Mouse (Mus musculus) gastrocnemius, postnatal 14 days (tissue): ENCODE results near the gene Csf3. TPM values are rescaled to one million over a fixed set of nuclear protein-coding genes. Genes with fewer than 3 reads are reported as not detected.

ENCODE experiments used
- DNase-seq: peaks from one replicate; pipeline ENCODE4 v3.0.0; 2021; ENCODE audit warnings: mixed read lengths
- intact Hi-C: fragments of 180-260 bp; cut with DNase I; formaldehyde crosslinking; loops from one replicate; pipeline ENCODE4 v1.15.1; 2025; ENCODE audit warnings: low total_unique reads
- total RNA-seq, 2 experiments: library from RNA; stranded (reverse); gene quantifications; 2 replicates each; pipeline ENCODE4 v1.2.3; 2021

Csf3 gene
- total RNA-seq, 2 experiments from 2014 or later: not detected

- peak; percentile 84 for DNase-seq
- intact Hi-C loops: no loop called here
Measured at GRCm38 (mm10) chr11:98743655-98744345, 42.7 kb downstream of the Csf3 start.

- intact Hi-C loops: no loop called here
Measured at GRCm38 (mm10) chr11:98744456-98745019, 43.5 kb downstream of the Csf3 start.

GRCm38 (mm10) chr11:98745932-98746853 lies 45.1 kb downstream of the Csf3 start:
- no peak for DNase-seq
- intact Hi-C loops: no loop called here

More at GRCm38 (mm10) chr11:98744456-98745019, 43.5 kb downstream of the Csf3 start:
- DNase-seq: peak; percentile 48

- peak; percentile 88 for DNase-seq
- intact Hi-C loops: no loop called here
Measured at GRCm38 (mm10) chr11:98746855-98747693, 46.0 kb downstream of the Csf3 start.

GRCm38 (mm10) chr11:98747804-98748505 lies 46.9 kb downstream of the Csf3 start:
- DNase-seq: no peak
- intact Hi-C loops: no loop called here

- intact Hi-C loops: no loop called here
- no peak for DNase-seq
Measured at GRCm38 (mm10) chr11:98748506-98749416, 47.7 kb downstream of the Csf3 start.

GRCm38 (mm10) chr11:98749716-98750115 lies 48.7 kb downstream of the Csf3 start:
- intact Hi-C loops: no loop called here

GRCm38 (mm10) chr11:98750351-98751201 lies 49.5 kb downstream of the Csf3 start:
- peak; percentile 77 for DNase-seq
- intact Hi-C loops: no loop called here

More at GRCm38 (mm10) chr11:98749716-98750115, 48.7 kb downstream of the Csf3 start:
- DNase-seq: no peak

- DNase-seq: no peak
- intact Hi-C loops: no loop called here
Measured at GRCm38 (mm10) chr11:98751221-98751782, 50.2 kb downstream of the Csf3 start.

- intact Hi-C loops: no loop called here
- no peak for DNase-seq
Measured at GRCm38 (mm10) chr11:98752562-98753140, 51.6 kb downstream of the Csf3 start.

Other genes starting within 250 kb of the Csf3 start
- gene Ikzf3, start 155.2 kb upstream of the Csf3 start, total RNA-seq: under 1 TPM; 0.10 to 0.18 TPM
- gene Zpbp2, start 150.2 kb upstream of the Csf3 start, total RNA-seq: not detected
- gene Ormdl3, start 113.9 kb upstream of the Csf3 start, total RNA-seq: 10 to 100 TPM; 18.3 to 18.7 TPM
- gene Lrrc3c, start 103.0 kb upstream of the Csf3 start, total RNA-seq: not detected
- gene Gm12355, start 75.6 kb upstream of the Csf3 start, total RNA-seq: 1 to 10 TPM; 5.0 to 6.6 TPM
- under 1 TPM; 0.16 to 0.39 TPM for gene Gsdma3, start 74.9 kb upstream of the Csf3 start, total RNA-seq
- gene Gsdma2, start 54.5 kb upstream of the Csf3 start, total RNA-seq: not detected
- under 1 TPM in 1 of 2 experiments, not detected in 1; 0.11 TPM for gene Gsdma, start 36.9 kb upstream of the Csf3 start, total RNA-seq
- 10 to 100 TPM; 89.2 to 91.4 TPM for gene Psmd3, start 18.7 kb upstream of the Csf3 start, total RNA-seq
- 10 to 100 TPM; 40.3 to 42.0 TPM for gene Med24, start 28.2 kb downstream of the Csf3 start, total RNA-seq
- 100 to 1,000 TPM in 1 of 2 experiments, 10 to 100 TPM in 1; 91.8 to 106 TPM for gene Thra, start 39.4 kb downstream of the Csf3 start, total RNA-seq
- gene Nr1d1, start 74.1 kb downstream of the Csf3 start, total RNA-seq: 10 to 100 TPM; 27.3 to 64.6 TPM
- 10 to 100 TPM; 49.0 to 55.3 TPM for gene Msl1, start 94.3 kb downstream of the Csf3 start, total RNA-seq
- 10 to 100 TPM; 20.1 to 21.5 TPM for gene Casc3, start 103.6 kb downstream of the Csf3 start, total RNA-seq
- 1 to 10 TPM in 1 of 2 experiments, under 1 TPM in 1; 0.49 to 1.1 TPM for gene Rapgefl1, start 135.5 kb downstream of the Csf3 start, total RNA-seq
- gene Wipf2, start 162.4 kb downstream of the Csf3 start, total RNA-seq: 1 to 10 TPM; 4.4 to 4.6 TPM
- 1 to 10 TPM in 1 of 2 experiments, under 1 TPM in 1; 0.78 to 1.3 TPM for gene Cdc6, start 206.5 kb downstream of the Csf3 start, total RNA-seq
- gene Rara, start 226.6 kb downstream of the Csf3 start, total RNA-seq: 10 to 100 TPM; 13.7 to 19.7 TPM